Mouse (Mus musculus): Measurements from ENCODE around the gene Mlxipl. TPM values are rescaled to one million over a fixed set of nuclear protein-coding genes. Genes with fewer than 3 reads are reported as not detected.

The Mlxipl gene
- polyA plus RNA-seq, 1 experiment from 2014 or later: 3.8 TPM

- H3K4me3 ChIP-seq: no peak overlapping the region
- DNase-seq (ENCODE audit: low spot score): no peak
- H3K9me3 ChIP-seq: peaks cover 2% of the 10 kb centered on the region; the same call in 1 of the 2 replicates
- H3K36me3 ChIP-seq (replicated peaks): peaks cover 89% of the 10 kb centered on the region
- no peaks in the 10 kb centered on the region for H3K4me1 ChIP-seq
- H3K27ac ChIP-seq (replicated peaks): no peak overlapping the region
- H3K27me3 ChIP-seq (replicated peaks; ENCODE audit: low read depth, poor library complexity, severe bottlenecking): no peaks in the 10 kb centered on the region
- 93% methylated on average over 7 of the region's 7 CpGs for WGBS
Observed at GRCm38 (mm10) chr5:135179616-135180015, 89.9 kb downstream of the Mlxipl start.

DNA sequence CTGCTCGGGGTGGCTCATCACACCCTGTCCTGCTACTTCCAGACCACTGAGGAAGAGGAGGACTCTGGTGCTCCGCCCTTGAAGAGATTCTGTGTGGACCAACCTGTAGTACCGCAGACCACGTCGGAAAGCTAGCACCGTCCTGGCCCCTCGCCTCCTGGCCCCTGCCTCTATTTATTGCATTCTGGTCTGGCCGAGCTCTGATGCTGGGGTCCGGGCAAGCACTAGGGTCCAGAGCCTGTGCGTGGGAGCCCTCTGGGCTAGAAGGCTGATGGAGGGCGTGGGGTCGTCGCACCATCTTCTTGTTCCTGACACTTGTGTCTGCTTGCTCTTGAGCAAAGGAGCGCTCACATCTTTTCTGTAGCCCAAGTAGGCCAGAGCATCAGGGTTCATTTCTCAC, 91.1 kb downstream of the Mlxipl start:
- WGBS: 91% methylated on average over 14 of the region's 14 CpGs
- peaks cover 77% of the 10 kb centered on the region for H3K36me3 ChIP-seq (replicated peaks)
- no peaks in the 10 kb centered on the region for H3K27me3 ChIP-seq (replicated peaks; ENCODE audit: low read depth, poor library complexity, severe bottlenecking)
- peaks cover 6% of the 10 kb centered on the region; the same call in 1 of the 2 replicates for H3K9me3 ChIP-seq
- DNase-seq (ENCODE audit: low spot score): no peak
- no peaks in the 10 kb centered on the region for H3K4me1 ChIP-seq
- no peak overlapping the region for H3K4me3 ChIP-seq
- H3K27ac ChIP-seq (replicated peaks): no peak overlapping the region

GRCm38 (mm10) chr5:135181776-135182175, 92.1 kb downstream of the Mlxipl start:
- Histone ChIP-seq H3K36me3 (replicated peaks) (peaks cover 69% of the 10 kb centered on the region), H3K9me3 (peaks cover 6% of the 10 kb centered on the region; the same call in 1 of the 2 replicates), H3K27me3 (replicated peaks; ENCODE audit: low read depth, poor library complexity, severe bottlenecking) (no peaks in the 10 kb centered on the region), H3K4me1 (0 out of 2 replicates have a peak, but pooled peaks cover 5% of the 10 kb centered on the region), H3K27ac (replicated peaks) (no peak overlapping the region), H3K4me3 (no peak overlapping the region)
- DNase-seq (ENCODE audit: low spot score): no peak
- WGBS: 76% methylated on average over 6 of the region's 6 CpGs

DNA sequence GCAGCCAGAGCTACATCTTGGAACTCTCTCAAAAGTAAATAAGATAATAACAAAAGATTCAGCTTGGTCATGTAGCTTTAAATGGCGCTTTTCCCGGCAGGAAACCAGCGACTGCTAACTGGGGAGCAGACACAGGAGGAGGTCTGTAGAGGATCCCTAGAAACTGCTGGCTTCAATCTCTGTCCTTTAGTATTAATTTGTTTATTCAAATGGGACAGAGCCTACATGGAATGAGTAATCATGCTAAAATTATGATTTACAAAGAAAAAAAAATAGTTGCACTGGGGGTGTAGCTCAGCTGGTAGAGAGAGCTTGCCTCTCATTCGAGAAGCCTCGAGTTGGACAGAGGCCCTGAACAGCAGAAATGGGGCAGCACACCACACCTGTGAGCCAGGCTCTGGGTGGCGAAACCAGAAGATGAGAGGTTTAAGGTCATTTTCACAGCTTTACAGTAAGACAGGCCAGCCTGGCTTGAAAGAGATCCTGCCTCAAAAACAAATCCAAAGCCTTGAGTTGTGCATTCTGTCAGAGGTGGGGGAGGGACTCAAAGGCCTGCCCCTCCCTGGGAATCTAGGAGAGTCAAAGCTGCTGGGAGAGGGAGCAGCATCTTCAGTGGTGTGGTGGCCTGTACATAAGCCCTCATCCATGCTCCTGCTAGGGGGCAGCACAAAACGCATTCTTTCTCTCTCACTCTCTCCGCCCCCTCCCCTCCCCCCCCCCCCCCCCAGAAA, 93.6 kb downstream of the Mlxipl start:
- Histone ChIP-seq H3K36me3 (replicated peaks) (peaks cover 54% of the 10 kb centered on the region), H3K27me3 (replicated peaks; ENCODE audit: low read depth, poor library complexity, severe bottlenecking) (no peaks in the 10 kb centered on the region), H3K9me3 (peaks cover 6% of the 10 kb centered on the region; the same call in 1 of the 2 replicates), H3K27ac (replicated peaks) (0 out of 2 replicates have a peak overlapping the region, but pooled peaks have one; percentile 19), H3K4me1 (0 out of 2 replicates have a peak, but pooled peaks cover 5% of the 10 kb centered on the region), H3K4me3 (no peak overlapping the region)
- WGBS: 62% methylated on average over 8 of the region's 8 CpGs
- DNase-seq (ENCODE audit: low spot score): no peak

DNA sequence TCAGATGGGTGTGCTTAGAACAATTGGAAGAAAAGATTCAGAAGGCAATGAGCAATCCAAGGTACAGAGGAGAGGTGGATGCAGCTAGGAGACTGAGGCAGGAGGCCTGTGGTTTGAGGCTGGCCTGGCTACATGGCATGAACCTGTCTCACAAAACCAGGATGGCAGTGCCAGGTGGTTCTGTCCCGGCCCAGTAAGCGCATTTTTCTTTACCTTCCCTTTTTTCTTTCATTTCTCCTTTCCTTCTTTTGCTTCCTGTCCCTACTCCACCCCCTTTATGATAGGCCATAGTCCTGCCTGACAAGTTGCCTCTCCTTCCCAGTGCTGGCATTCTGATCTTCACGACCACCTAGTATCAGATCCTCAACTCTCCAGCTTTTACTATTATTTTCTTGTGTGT, 95.3 kb downstream of the Mlxipl start:
- 98% methylated on average over 3 of the region's 3 CpGs for WGBS
- no peak overlapping the region for H3K4me3 ChIP-seq
- H3K36me3 ChIP-seq (replicated peaks): peaks cover 49% of the 10 kb centered on the region
- no peak overlapping the region for H3K27ac ChIP-seq (replicated peaks)
- DNase-seq (ENCODE audit: low spot score): no peak
- no peaks in the 10 kb centered on the region for H3K27me3 ChIP-seq (replicated peaks; ENCODE audit: low read depth, poor library complexity, severe bottlenecking)
- H3K9me3 ChIP-seq: peaks cover 6% of the 10 kb centered on the region; the same call in 1 of the 2 replicates
- peaks cover 21% of the 10 kb centered on the region for H3K4me1 ChIP-seq

- DNase-seq (ENCODE audit: low spot score): no peak
- WGBS: 36% methylated on average over 3 of the region's 3 CpGs
- Histone ChIP-seq H3K4me3 (no peak overlapping the region), H3K9me3 (peaks cover 6% of the 10 kb centered on the region; the same call in 1 of the 2 replicates), H3K36me3 (replicated peaks) (peaks cover 49% of the 10 kb centered on the region), H3K27me3 (replicated peaks; ENCODE audit: low read depth, poor library complexity, severe bottlenecking) (no peaks in the 10 kb centered on the region), H3K27ac (replicated peaks) (peak overlapping the region; percentile 98; the same call in 1 of the 2 replicates), H3K4me1 (peaks cover 27% of the 10 kb centered on the region)
Observed at GRCm38 (mm10) chr5:135185596-135185995, 95.9 kb downstream of the Mlxipl start.

DNA sequence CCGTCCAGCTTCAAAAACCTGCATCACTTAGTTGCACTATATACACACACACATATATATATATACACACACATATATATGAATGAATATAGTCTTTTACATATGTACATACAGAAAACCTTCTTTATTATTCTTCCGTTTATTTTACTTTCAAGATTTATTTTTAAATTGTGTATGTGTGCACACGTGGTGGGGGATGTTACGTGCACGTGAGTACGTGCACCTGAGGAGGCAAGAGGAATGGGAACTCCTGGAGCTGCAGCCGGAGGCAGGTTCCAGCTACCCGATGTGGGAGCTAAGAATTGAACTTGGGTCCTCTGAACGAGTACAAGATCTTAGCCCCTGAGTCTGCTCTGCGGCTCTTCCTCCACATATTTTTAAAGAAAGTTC, 96.5 kb downstream of the Mlxipl start:
- peaks cover 28% of the 10 kb centered on the region for H3K4me1 ChIP-seq
- H3K36me3 ChIP-seq (replicated peaks): peaks cover 48% of the 10 kb centered on the region
- H3K27me3 ChIP-seq (replicated peaks; ENCODE audit: low read depth, poor library complexity, severe bottlenecking): no peaks in the 10 kb centered on the region
- no peak for DNase-seq (ENCODE audit: low spot score)
- WGBS: 22% methylated on average over 10 of the region's 10 CpGs
- peak overlapping the region; percentile 98 for H3K4me3 ChIP-seq
- H3K27ac ChIP-seq (replicated peaks): peak overlapping the region; percentile 98
- H3K9me3 ChIP-seq: peaks cover 6% of the 10 kb centered on the region; the same call in 1 of the 2 replicates

GRCm38 (mm10) chr5:135186621-135187348, 97.1 kb downstream of the Mlxipl start, which contains the start of gene Baz1b:
TSS of gene Baz1b (plus strand) at chr5:135187264.
- Histone ChIP-seq H3K27ac (replicated peaks) (peak within 1 kb of the TSS; percentile 98), H3K36me3 (replicated peaks) (peaks cover 48% of the 10 kb centered on the region), H3K9me3 (peaks cover 6% of the 10 kb centered on the region; the same call in 1 of the 2 replicates), H3K27me3 (replicated peaks; ENCODE audit: low read depth, poor library complexity, severe bottlenecking) (no peaks in the 10 kb centered on the region), H3K4me1 (peaks cover 32% of the 10 kb centered on the region), H3K4me3 (peak within 1 kb of the TSS; percentile 98)
- WGBS: under 1% methylated on average over 57 of the region's 57 CpGs
- DNase-seq (ENCODE audit: low spot score): peak; percentile 99

DNA sequence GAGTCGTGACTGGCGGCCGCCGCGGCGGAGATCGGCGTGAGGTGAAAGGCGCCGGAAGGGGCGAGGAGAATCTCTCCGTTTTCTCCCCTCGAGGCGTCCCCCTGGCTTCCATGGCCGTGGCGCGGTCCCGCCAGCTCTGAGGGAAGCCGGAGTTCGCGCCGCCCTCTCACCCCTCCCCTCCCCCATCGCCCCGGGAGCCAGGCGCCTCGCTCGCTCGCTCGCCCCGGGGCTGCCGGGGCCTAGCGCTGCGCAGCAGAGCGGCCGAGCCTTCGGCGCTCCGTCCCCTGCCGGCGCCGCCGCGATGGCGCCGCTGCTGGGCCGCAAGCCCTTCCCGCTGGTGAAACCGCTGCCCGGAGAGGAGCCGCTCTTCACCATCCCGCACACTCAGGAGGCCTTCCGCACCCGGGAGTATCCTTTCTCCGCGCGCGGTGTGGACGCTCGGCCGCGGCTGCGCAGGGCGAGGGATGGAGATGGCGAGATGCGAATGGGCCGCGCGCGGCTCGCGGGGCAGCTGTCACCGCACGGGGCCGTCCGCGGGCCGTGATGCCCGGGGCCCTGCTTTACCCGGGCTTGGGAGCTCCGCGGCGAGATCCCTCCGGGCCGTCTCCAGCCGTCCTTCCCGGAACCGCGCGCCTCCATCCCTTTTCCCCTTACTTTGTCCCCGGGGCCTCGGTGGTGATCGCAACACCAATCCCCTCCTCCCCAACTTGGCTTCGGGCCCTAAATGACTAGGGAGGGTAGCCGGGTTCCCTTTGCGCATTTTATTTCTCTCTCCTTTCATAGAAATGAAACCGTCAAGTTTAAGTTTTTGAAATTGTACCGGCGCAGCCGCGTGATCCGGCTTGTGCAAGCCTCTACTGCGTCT, 97.9 kb downstream of the Mlxipl start:
- Histone ChIP-seq H3K4me3 (peak overlapping the region; percentile 98), H3K27me3 (replicated peaks; ENCODE audit: low read depth, poor library complexity, severe bottlenecking) (no peaks in the 10 kb centered on the region), H3K9me3 (peaks cover 6% of the 10 kb centered on the region; the same call in 1 of the 2 replicates), H3K36me3 (replicated peaks) (peaks cover 48% of the 10 kb centered on the region), H3K4me1 (peaks cover 37% of the 10 kb centered on the region), H3K27ac (replicated peaks) (peak overlapping the region; percentile 98)
- DNase-seq (ENCODE audit: low spot score): no peak
- WGBS: under 1% methylated on average over 102 of the region's 102 CpGs

Other genes with a start within 250 kb of the Mlxipl start
- gene Tmem270, start 183.2 kb upstream of the Mlxipl start, polyA plus RNA-seq (2016; fragmentation: Nextera tagmentation; extraction: Ambion mirVana): not detected in 2 replicates
- gene Cldn13, start 174.4 kb upstream of the Mlxipl start, polyA plus RNA-seq (2016; fragmentation: Nextera tagmentation; extraction: Ambion mirVana): 2.1 and 2.8 TPM in 2 replicates
- 14.8 and 17.0 TPM in 2 replicates for gene Mettl27, start 157.5 kb upstream of the Mlxipl start, polyA plus RNA-seq (2016; fragmentation: Nextera tagmentation; extraction: Ambion mirVana)
- 16.7 and 17.5 TPM in 2 replicates for gene Cldn4, start 143.0 kb upstream of the Mlxipl start, polyA plus RNA-seq (2016; fragmentation: Nextera tagmentation; extraction: Ambion mirVana)
- 18.2 and 18.8 TPM in 2 replicates for gene Cldn3, start 103.7 kb upstream of the Mlxipl start, polyA plus RNA-seq (2016; fragmentation: Nextera tagmentation; extraction: Ambion mirVana)
- gene Abhd11, start 80.7 kb upstream of the Mlxipl start, polyA plus RNA-seq (2016; fragmentation: Nextera tagmentation; extraction: Ambion mirVana): 39.6 and 41.7 TPM in 2 replicates
- 13.5 and 13.8 TPM in 2 replicates for gene Stx1a, start 66.4 kb upstream of the Mlxipl start, polyA plus RNA-seq (2016; fragmentation: Nextera tagmentation; extraction: Ambion mirVana)
- 27.0 and 27.4 TPM in 2 replicates for gene Dnajc30, start 25.7 kb upstream of the Mlxipl start, polyA plus RNA-seq (2016; fragmentation: Nextera tagmentation; extraction: Ambion mirVana)
- 190 and 194 TPM in 2 replicates for gene Bud23, start 24.9 kb upstream of the Mlxipl start, polyA plus RNA-seq (2016; fragmentation: Nextera tagmentation; extraction: Ambion mirVana)
- gene Vps37d, start 11.6 kb upstream of the Mlxipl start, polyA plus RNA-seq (2016; fragmentation: Nextera tagmentation; extraction: Ambion mirVana): 9.2 and 9.5 TPM in 2 replicates
- gene Tbl2, start 59.8 kb downstream of the Mlxipl start, polyA plus RNA-seq (2016; fragmentation: Nextera tagmentation; extraction: Ambion mirVana): 21.3 and 22.2 TPM in 2 replicates
- gene Bcl7b, start 78.4 kb downstream of the Mlxipl start, polyA plus RNA-seq (2016; fragmentation: Nextera tagmentation; extraction: Ambion mirVana): 44.6 and 48.5 TPM in 2 replicates
- gene Baz1b, start 97.4 kb downstream of the Mlxipl start, polyA plus RNA-seq (2016; fragmentation: Nextera tagmentation; extraction: Ambion mirVana): 60.1 and 61.5 TPM in 2 replicates
- 3.3 and 5.1 TPM in 2 replicates for gene Fzd9, start 161.3 kb downstream of the Mlxipl start, polyA plus RNA-seq (2016; fragmentation: Nextera tagmentation; extraction: Ambion mirVana)